Mouse (Mus musculus) ES-Bruce4 (cell line): ENCODE measurements around the gene Sorl1. TPM values are rescaled to one million over a fixed set of nuclear protein-coding genes. Genes with fewer than 3 reads are reported as not detected.
A peak's percentile ranks its signal among the peaks of the same experiment; 100 is the strongest.

Source experiments
- H3K27ac ChIP-seq: 2 replicates; pipeline ENCODE4 v1.5.1; 2012; ENCODE audit warnings: low read length, inconsistent platforms; ENCODE audit not compliant: insufficient read depth
- H3K27me3 ChIP-seq: 2 replicates; pipeline ENCODE4 v1.6.1; 2012; ENCODE audit warnings: mild to moderate bottlenecking, low read length, inconsistent platforms; ENCODE audit not compliant: control insufficient read depth, poor library complexity, insufficient read depth, severe bottlenecking
- H3K36me3 ChIP-seq: 2 replicates; pipeline ENCODE4 v1.6.1; 2012; ENCODE audit warnings: inconsistent platforms, mild to moderate bottlenecking, low read length, moderate library complexity; ENCODE audit not compliant: control insufficient read depth, poor library complexity, insufficient read depth, severe bottlenecking
- H3K4me1 ChIP-seq: one replicate; pipeline ENCODE4 v1.8.1; 2011; ENCODE audit warnings: low read length; ENCODE audit not compliant: control insufficient read depth, insufficient read depth
- H3K4me3 ChIP-seq: 2 replicates; pipeline ENCODE4 v1.5.1; 2011; ENCODE audit warnings: low read depth, mild to moderate bottlenecking, low read length
- H3K9ac ChIP-seq: 2 replicates; pipeline ENCODE4 v1.6.1; 2012; ENCODE audit warnings: low read depth, mild to moderate bottlenecking, inconsistent platforms; ENCODE audit not compliant: poor library complexity, severe bottlenecking
- H3K9me3 ChIP-seq: replicated peaks from 2 replicates; pipeline ENCODE4 v1.6.1; 2012; ENCODE audit warnings: mild to moderate bottlenecking, low read length, inconsistent platforms; ENCODE audit not compliant: control insufficient read depth, poor library complexity, insufficient read depth, severe bottlenecking
- CTCF ChIP-seq: IDR thresholded peaks from one replicate; pipeline ENCODE4 v1.8.1; 2011; ENCODE audit warnings: low read depth, low read length
- EP300 ChIP-seq: IDR thresholded peaks from 2 replicates; pipeline ENCODE4 v1.6.1; 2011; ENCODE audit warnings: low read depth, low read length; ENCODE audit not compliant: insufficient read depth
- POLR2A ChIP-seq: IDR thresholded peaks from one replicate; pipeline ENCODE4 v1.8.1; 2011; ENCODE audit warnings: low read length; ENCODE audit not compliant: insufficient read depth
- polyA plus RNA-seq: library from polyadenylated mRNA; stranded (reverse); fragments of >200 nt; gene quantifications from 2 replicates; pipeline ENCODE4 v1.2.4, GENCODE M21; 2011; ENCODE audit warnings: low read depth; ENCODE audit not compliant: missing spikeins, insufficient read depth, insufficient read length

The Sorl1 gene
- polyA plus RNA-seq, 1 experiment, result 17.6 TPM

GRCm38 (mm10) chr9:41982760-41983159, 141.3 kb downstream of the Sorl1 start:
- Histone ChIP-seq H3K27ac (no peak overlapping the region), H3K27me3 (no peaks in the 10 kb centered on the region), H3K9ac (no peak overlapping the region), H3K36me3 (no peaks in the 10 kb centered on the region), H3K9me3 (no peaks in the 10 kb centered on the region), H3K4me1 (peaks cover 2% of the 10 kb centered on the region), H3K4me3 (no peak overlapping the region)
- TF ChIP-seq POLR2A (no peak), EP300 (no peak), CTCF (no peak)

DNA sequence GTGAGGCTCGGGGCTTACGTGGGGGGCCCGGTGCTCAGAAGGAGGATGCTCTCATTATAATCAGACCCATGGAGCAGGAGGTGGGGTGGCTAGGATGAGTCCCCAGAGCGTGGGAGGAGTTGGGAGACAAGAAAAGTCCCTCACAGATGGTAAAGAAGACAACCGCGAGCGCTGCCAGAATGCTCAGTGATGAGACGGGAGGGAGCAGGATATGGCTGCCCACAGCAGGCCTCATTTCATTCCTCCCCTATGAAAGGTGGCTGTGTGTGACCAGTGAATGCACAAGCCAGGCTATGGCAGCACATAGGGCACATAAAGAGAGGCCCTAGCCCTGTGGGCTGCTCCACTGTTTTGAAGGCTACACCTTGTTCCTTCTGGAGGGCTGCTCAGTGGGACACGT, 142.1 kb downstream of the Sorl1 start:
- no peak overlapping the region for H3K27ac ChIP-seq
- TF ChIP-seq EP300 (no peak), POLR2A (no peak), CTCF (no peak)

GRCm38 (mm10) chr9:41981306-41981705, 142.8 kb downstream of the Sorl1 start:
- Histone ChIP-seq H3K36me3 (no peaks in the 10 kb centered on the region), H3K27me3 (no peaks in the 10 kb centered on the region), H3K27ac (peak overlapping the region; percentile 15; the same call in 1 of the 2 replicates), H3K4me3 (no peak overlapping the region), H3K9ac (no peak overlapping the region), H3K4me1 (peaks cover 2% of the 10 kb centered on the region), H3K9me3 (no peaks in the 10 kb centered on the region)
- no peak for TF ChIP-seq CTCF
- TF ChIP-seq EP300, result peak; percentile 38; the same call in 1 of the 2 replicates
- TF ChIP-seq POLR2A, result no peak

More for the DNA sequence above, 142.1 kb downstream of the Sorl1 start:
- no peaks in the 10 kb centered on the region for H3K9me3 ChIP-seq
- peaks cover 2% of the 10 kb centered on the region for H3K4me1 ChIP-seq
- no peak overlapping the region for H3K9ac ChIP-seq
- H3K4me3 ChIP-seq, result no peak overlapping the region
- H3K27me3 ChIP-seq, result no peaks in the 10 kb centered on the region
- no peaks in the 10 kb centered on the region for H3K36me3 ChIP-seq

GRCm38 (mm10) chr9:41980796-41981195, 143.3 kb downstream of the Sorl1 start:
- Histone ChIP-seq H3K4me3 (no peak overlapping the region), H3K9ac (no peak overlapping the region), H3K9me3 (no peaks in the 10 kb centered on the region), H3K27ac (no peak overlapping the region), H3K4me1 (peaks cover 2% of the 10 kb centered on the region), H3K27me3 (no peaks in the 10 kb centered on the region), H3K36me3 (no peaks in the 10 kb centered on the region)
- TF ChIP-seq EP300 (peak; percentile 77; the same call in 1 of the 2 replicates), POLR2A (no peak), CTCF (no peak)

- peaks cover 2% of the 10 kb centered on the region for H3K4me1 ChIP-seq
- no peak overlapping the region for H3K4me3 ChIP-seq
- H3K27ac ChIP-seq, result no peak overlapping the region
- no peaks in the 10 kb centered on the region for H3K36me3 ChIP-seq
- no peak for TF ChIP-seq POLR2A
- no peak for TF ChIP-seq EP300
- no peak for TF ChIP-seq CTCF
- H3K9ac ChIP-seq, result no peak overlapping the region
- H3K9me3 ChIP-seq, result no peaks in the 10 kb centered on the region
- no peaks in the 10 kb centered on the region for H3K27me3 ChIP-seq
Measured at GRCm38 (mm10) chr9:41978366-41978765, 145.7 kb downstream of the Sorl1 start.

DNA sequence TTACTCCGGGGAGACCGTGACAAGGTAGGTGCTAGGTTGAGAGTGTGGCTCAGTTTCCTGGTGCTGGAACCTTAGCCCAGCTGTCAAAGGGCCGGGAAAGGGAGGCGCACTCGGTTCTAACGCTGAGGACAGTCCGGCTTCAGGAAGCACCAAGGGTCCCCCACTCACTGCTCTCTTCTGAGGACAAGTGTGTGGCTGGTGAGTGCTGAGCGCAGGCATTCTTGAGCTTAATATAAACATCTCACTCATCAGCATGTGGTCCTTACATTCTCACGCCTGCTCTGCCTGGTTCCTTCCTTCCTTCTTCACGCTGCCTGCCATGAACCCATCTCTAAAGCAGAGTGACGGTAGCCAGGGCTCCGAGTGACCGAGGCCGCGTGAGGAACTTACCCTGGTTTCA, 148.1 kb downstream of the Sorl1 start:
- TF ChIP-seq POLR2A (no peak), CTCF (no peak), EP300 (no peak)
- H3K4me1 ChIP-seq, result peaks cover 1% of the 10 kb centered on the region
- H3K9ac ChIP-seq, result no peak overlapping the region
- H3K27me3 ChIP-seq, result no peaks in the 10 kb centered on the region
- H3K27ac ChIP-seq, result no peak overlapping the region
- no peaks in the 10 kb centered on the region for H3K9me3 ChIP-seq
- H3K4me3 ChIP-seq, result no peak overlapping the region
- no peaks in the 10 kb centered on the region for H3K36me3 ChIP-seq
